Mouse (Mus musculus) CH12.LX (cell line): Measurements from ENCODE around the gene Lsp1.

Experiments
- CHD2 ChIP-seq: IDR thresholded peaks from 2 replicates; pipeline ENCODE4 v1.6.1; 2011; ENCODE audit warnings: low read length, improper control_type of control experiment
- CTCF ChIP-seq, 2 experiments: IDR thresholded peaks in 1 of 2; conservative IDR thresholded peaks in 1 of 2; 2 replicates each; pipeline ENCODE4 v1.5.1; 2011 to 2012; ENCODE audit warnings: low read depth in 2 of 2, low read length in 2 of 2, improper control_type of control experiment in 1 of 2, inconsistent platforms in 1 of 2, mild to moderate bottlenecking in 1 of 2, moderate library complexity in 1 of 2
- EP300 ChIP-seq: IDR thresholded peaks from 2 replicates; pipeline ENCODE4 v1.6.1; 2011; ENCODE audit warnings: low read length, improper control_type of control experiment
- JUN ChIP-seq: IDR thresholded peaks from 2 replicates; pipeline ENCODE4 v1.6.1; 2011; ENCODE audit warnings: low read depth, mild to moderate bottlenecking, low read length, improper control_type of control experiment, moderate library complexity; ENCODE audit not compliant: insufficient read depth
- JUND ChIP-seq: conservative IDR thresholded peaks from 2 replicates; pipeline ENCODE4 v1.6.1; 2011; ENCODE audit warnings: low read depth, low read length, improper control_type of control experiment
- POLR2A ChIP-seq: IDR thresholded peaks from 2 replicates; pipeline ENCODE4 v1.6.1; 2011; ENCODE audit warnings: low read depth, mild to moderate bottlenecking, improper control_type of control experiment, low read length
- RAD21 ChIP-seq: IDR thresholded peaks from 2 replicates; pipeline ENCODE4 v1.6.1; 2011; ENCODE audit warnings: low read depth, mild to moderate bottlenecking, low read length, improper control_type of control experiment, moderate library complexity
- SMC3 ChIP-seq: IDR thresholded peaks from 2 replicates; pipeline ENCODE4 v1.6.1; 2011; ENCODE audit warnings: low read depth, low read length, improper control_type of control experiment
- USF1 ChIP-seq: IDR thresholded peaks from 2 replicates; pipeline ENCODE4 v1.6.1; 2014; ENCODE audit warnings: low read depth, mild to moderate bottlenecking, inconsistent platforms, low read length, improper control_type of control experiment
- ZKSCAN1 ChIP-seq: IDR thresholded peaks from 2 replicates; pipeline ENCODE4 v1.6.1; 2012; ENCODE audit warnings: low read depth, inconsistent platforms, low read length, improper control_type of control experiment, borderline replicate concordance
- ZMIZ1 ChIP-seq: IDR thresholded peaks from 2 replicates; pipeline ENCODE4 v1.6.1; 2012; ENCODE audit warnings: low read depth, mild to moderate bottlenecking, inconsistent platforms, low read length, improper control_type of control experiment
- ZNF384 ChIP-seq: IDR thresholded peaks from 2 replicates; pipeline ENCODE4 v1.6.1; 2012; ENCODE audit warnings: low read depth, low read length, improper control_type of control experiment, inconsistent platforms

DNA sequence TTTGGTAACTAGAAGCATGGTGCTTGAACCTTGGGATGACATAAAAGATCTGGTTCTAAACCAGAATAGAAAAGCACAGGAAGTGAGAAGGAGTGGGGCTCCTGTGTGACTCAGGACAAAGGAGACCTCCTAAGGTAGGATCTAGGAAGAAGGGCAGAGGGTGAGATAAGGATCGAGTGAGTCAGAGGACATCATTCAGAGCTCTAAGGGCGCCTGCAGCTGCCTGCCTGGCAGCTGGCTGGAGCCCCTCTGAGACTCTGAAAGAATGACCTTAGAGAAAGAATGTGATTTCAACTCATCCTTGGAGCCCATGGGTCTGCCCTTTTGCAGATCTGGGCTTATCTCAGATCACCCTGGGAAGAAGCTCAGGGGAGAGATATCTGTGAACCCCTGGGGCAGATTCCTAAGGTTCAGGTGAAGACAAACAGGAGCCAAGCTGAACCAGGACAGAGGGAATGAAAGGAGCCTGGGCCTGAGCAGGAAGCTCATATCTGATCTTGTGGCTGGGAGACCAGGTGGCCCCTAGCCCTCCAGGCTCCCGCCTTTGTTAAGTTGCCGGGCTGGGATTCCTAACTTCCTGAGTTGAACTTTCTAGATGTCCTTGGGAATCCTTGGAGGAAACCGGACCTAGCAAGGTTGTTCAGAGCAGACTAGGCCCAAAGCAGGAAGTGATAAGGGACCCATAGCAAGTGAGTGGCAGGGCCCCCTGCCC is 38.6 kb downstream of the Lsp1 start:
- TF ChIP-seq RAD21 (no peak), CTCF (conservative IDR thresholded peaks at IDR 0.05 in 1 of 2, IDR thresholded peaks at IDR 0.05 in 1 of 2; ENCODE audit: low read depth in 2 of 2, low read length in 2 of 2) (no peak), SMC3 (no peak), ZNF384 (no peak), JUND (no peak), ZMIZ1 (no peak), POLR2A (no peak), JUN (no peak), CHD2 (no peak), USF1 (no peak), ZKSCAN1 (no peak), EP300 (no peak)
